Mouse (Mus musculus) cortical plate, adult 2 months (tissue): ENCODE measurements at regions not wholly inside any gene's neighbourhood (a gene's known extent, or its start where the extent isn't known, plus 50 kb on each side); places are given as distances from the start of the nearest gene placed in this dataset.

Experiments
- CTCF ChIP-seq: fragments of 200-500 bp; IDR thresholded peaks from 2 replicates; pipeline ENCODE4 v1.5.1; 2011; ENCODE audit warnings: mild to moderate bottlenecking, control low read depth, low read length; ENCODE audit not compliant: insufficient read depth; ENCODE audit errors: extremely low read depth
- POLR2A ChIP-seq: fragments of 200-500 bp; IDR thresholded peaks from 2 replicates; pipeline ENCODE4 v1.6.1; 2011; ENCODE audit warnings: mild to moderate bottlenecking, low read length, control low read depth; ENCODE audit not compliant: insufficient read depth; ENCODE audit errors: extremely low read depth

- no peak for TF ChIP-seq POLR2A
- TF ChIP-seq CTCF: no peak
Observed at GRCm38 (mm10) chr7:79539426-79539825, 73.3 kb upstream of the Polg start.
